9 mouse cellular contexts compared by ENCODE assay signal in genomic region chr5:54154503-54155226, GRCm38 (mm10).
A peak's percentile ranks its signal among the peaks of the same experiment; 100 is the strongest.
DNase-seq lines count a peak whose midpoint lies in the region; ATAC-seq and TF ChIP-seq lines count a peak whose summit lies in the region.
"Had no signal": no experiment of that assay in that cellular context is flagged by ENCODE, and none has a peak within 500 bp of the region (broad histone marks: within the 10 kb centered on the region; RNA-seq: fewer than 3 reads in every experiment).

No protein-coding gene starts in this region.

- in situ Hi-C loops in ES-E14 (cut with MboI; ENCODE audit: low sequenced_read_pairs in 2 of 2, unreplicated experiment in 2 of 2), result no loop called here

- no peak for ATAC-seq in heart, embryonic 16.5 days (replicated peaks; ENCODE audit: extremely low read depth, insufficient read depth, low FRiP score)

- intact Hi-C loops in left cerebral cortex, adult 2 months (cut with DNase I), result no loop called here

- no peak overlapping the region for H3K4me3 ChIP-seq in ES-E14 (ENCODE audit: insufficient read depth in 1 of 2, low read depth in 1 of 2, low read length in 2 of 2, poor library complexity in 1 of 2, severe bottlenecking in 1 of 2)
- peak overlapping the region; percentile 35; the same call in 1 of the 2 replicates for H3K4me3 ChIP-seq in cortical plate, adult 2 months (ENCODE audit: insufficient read depth, low read length)
- peak overlapping the region; percentile 18; the same call in 1 of the 2 replicates for H3K4me3 ChIP-seq in heart, embryonic 16.5 days (ENCODE audit: low read length)
- H3K4me3 ChIP-seq in left cerebral cortex, adult 2 months, result peak overlapping the region; percentile 43
- H3K4me3 ChIP-seq: liver, embryonic 15.5 days had no signal

- DNase-seq in adrenal gland, postnatal 14 days, result peak; percentile 17
- no peak for DNase-seq in adrenal gland, postnatal 25 days
- peak; percentile 33 for DNase-seq in ES-E14 (ENCODE audit: low read depth, low spot score)
- peak; percentile 35 to 47 for DNase-seq in left cerebral cortex, adult 2 months (ENCODE audit: extremely low spot score in 1 of 2, low spot score in 2 of 2)
- peak; percentile 27 for DNase-seq in neural tube, embryonic 10.5 days (ENCODE audit: extremely low spot score, low spot score)
- DNase-seq in urinary bladder, postnatal 36 days (ENCODE audit: low spot score in 2 of 2), result no peak

- H3K4me1 ChIP-seq in ES-E14 (ENCODE audit: control insufficient read depth in 2 of 2, insufficient read depth in 2 of 2, low read length in 2 of 2, poor library complexity in 1 of 2), result no peaks in the 10 kb centered on the region
- peaks cover 1% of the 10 kb centered on the region; the same call in 1 of the 2 replicates for H3K4me1 ChIP-seq in cortical plate, adult 2 months (ENCODE audit: control insufficient read depth, insufficient read depth, low read length)
- H3K4me1 ChIP-seq in heart, embryonic 16.5 days (ENCODE audit: control insufficient read depth, insufficient read depth, low read length), result peaks cover 26% of the 10 kb centered on the region

- TF ChIP-seq POLR2A in cortical plate, adult 2 months (IDR thresholded peaks at IDR 0.05; ENCODE audit: extremely low read depth, insufficient read depth, low read length), result no peak

- H3K9me3 ChIP-seq in ES-E14 (ENCODE audit: control insufficient read depth, insufficient read depth, low read depth, low read length), result no peaks in the 10 kb centered on the region
- no peaks in the 10 kb centered on the region for H3K9me3 ChIP-seq in heart, embryonic 16.5 days (replicated peaks; ENCODE audit: control insufficient read depth, low read length)
- H3K9me3 ChIP-seq: liver, embryonic 15.5 days had no signal

- no peak overlapping the region for H3K27ac ChIP-seq in ES-E14 (ENCODE audit: insufficient read depth, low read depth, low read length, poor library complexity, severe bottlenecking)
- H3K27ac ChIP-seq in cortical plate, adult 2 months (ENCODE audit: insufficient read depth, low read length), result no peak overlapping the region
- H3K27ac ChIP-seq in heart, embryonic 16.5 days (ENCODE audit: low read length), result no peak overlapping the region
- peak overlapping the region; percentile 88 for H3K27ac ChIP-seq in left cerebral cortex, adult 2 months
- H3K27ac ChIP-seq: liver, embryonic 15.5 days had no signal

- H3K9ac ChIP-seq in ES-E14 (ENCODE audit: insufficient read depth, low read depth, low read length, poor library complexity, severe bottlenecking), result no peak overlapping the region
- H3K9ac ChIP-seq in heart, embryonic 16.5 days (ENCODE audit: low read length), result peak overlapping the region; percentile 6; the same call in 1 of the 2 replicates
- H3K9ac ChIP-seq: liver, embryonic 15.5 days had no signal

- peak overlapping the region; percentile 50 for H3K4me2 ChIP-seq in heart, embryonic 16.5 days (ENCODE audit: low read depth, low read length)
- H3K4me2 ChIP-seq: liver, embryonic 15.5 days had no signal

- peak; percentile 64; the same call in 1 of the 2 replicates for TF ChIP-seq CTCF in cortical plate, adult 2 months (IDR thresholded peaks at IDR 0.05; ENCODE audit: extremely low read depth, insufficient read depth, low read length)
- peak; percentile 77 for TF ChIP-seq CTCF in left cerebral cortex, adult 2 months (IDR thresholded peaks at IDR 0.05)

- H3K27me3 ChIP-seq in heart, embryonic 16.5 days (ENCODE audit: control insufficient read depth, insufficient read depth, low read length), result no peaks in the 10 kb centered on the region
- H3K27me3 ChIP-seq: liver, embryonic 15.5 days had no signal

- WGBS in heart, embryonic 16.5 days, result 17% methylated on average over 13 of the region's 13 CpGs

- H3K36me3 ChIP-seq in ES-E14 (ENCODE audit: control insufficient read depth, insufficient read depth, low read length, poor library complexity, severe bottlenecking), result no peaks in the 10 kb centered on the region
- no peaks in the 10 kb centered on the region for H3K36me3 ChIP-seq in heart, embryonic 16.5 days (ENCODE audit: control insufficient read depth, insufficient read depth)
- H3K36me3 ChIP-seq: liver, embryonic 15.5 days had no signal

TF ChIP-seq in ES-E14, 5 proteins besides CTCF, POLR2A, EP300 and RAD21:
- TF ChIP-seq HCFC1 (IDR thresholded peaks at IDR 0.05; ENCODE audit: borderline replicate concordance, insufficient read depth, low read length) (no peak), ZNF384 (IDR thresholded peaks at IDR 0.05; ENCODE audit: low read depth, low read length) (peak; percentile 94), ZC3H11A (IDR thresholded peaks at IDR 0.05; ENCODE audit: borderline replicate concordance, low read depth, low read length) (peak; percentile 37; the same call in 1 of the 2 replicates)
TF ChIP-seq in ES-E14: peak in this region for 2.

Comparison
In these comparisons a context has a peak if more than half of its experiments do, and no peak if none do; other contexts are left out.
1. DNase-seq: peak in adrenal gland, postnatal 14 days (single experiment), ES-E14 (single experiment), left cerebral cortex, adult 2 months (2 of 2) and neural tube, embryonic 10.5 days (single experiment); none in adrenal gland, postnatal 25 days (single experiment) and urinary bladder, postnatal 36 days (0 of 2).
2. H3K4me3 ChIP-seq: peak in cortical plate, adult 2 months (single experiment), heart, embryonic 16.5 days (single experiment) and left cerebral cortex, adult 2 months (single experiment); none in ES-E14 (0 of 2).